ENCODE assay signal across 17 mouse cellular contexts in the genomic region with DNA sequence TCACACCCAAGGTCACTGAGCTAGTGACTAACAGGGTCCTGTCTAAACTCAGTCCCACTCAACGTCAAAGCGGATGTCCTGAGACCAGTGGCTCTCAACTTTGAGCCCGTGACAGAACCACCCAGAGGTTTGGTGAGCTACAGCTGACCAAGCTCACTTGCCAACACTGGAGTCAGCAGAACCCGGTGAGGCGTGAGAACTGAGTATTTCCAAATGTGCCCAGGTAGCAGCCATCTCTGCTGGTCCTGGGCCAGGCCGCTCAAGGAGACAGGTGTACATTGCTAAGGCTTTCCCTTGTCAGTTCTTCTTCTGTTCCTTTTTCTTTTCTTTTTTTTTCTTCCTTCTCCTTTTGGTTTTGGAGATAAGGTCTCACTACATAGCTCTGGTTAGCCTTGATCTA.
"Had no signal": no experiment of that assay in that cellular context is flagged by ENCODE, and none has a peak within 500 bp of the region (broad histone marks: within the 10 kb centered on the region; RNA-seq: fewer than 3 reads in every experiment).

No protein-coding gene starts in this region.

- H3K27me3 ChIP-seq: midbrain, embryonic 13.5 days; neural tube, embryonic 13.5 days; stomach, embryonic 15.5 days had no signal

- DNase-seq: layer of hippocampus, adult 9-11 months; layer of hippocampus, postnatal 36 days; liver, postnatal 0 days; lung, embryonic 14.5 days; retina, postnatal 1 day; right cerebral cortex, postnatal 25 days; spleen, adult 18-20 months; thymus, postnatal 25 days had no signal

- H3K36me3 ChIP-seq: midbrain, embryonic 13.5 days; neural tube, embryonic 13.5 days; stomach, embryonic 15.5 days had no signal

- H3K4me1 ChIP-seq: midbrain, embryonic 13.5 days; stomach, embryonic 15.5 days had no signal

- H3K4me3 ChIP-seq: layer of hippocampus, adult 2 months; left cerebral cortex, adult 2 months; midbrain, embryonic 13.5 days; myocyte; neural tube, embryonic 13.5 days; stomach, embryonic 15.5 days had no signal

- H3K9me3 ChIP-seq: midbrain, embryonic 13.5 days; neural tube, embryonic 13.5 days; stomach, embryonic 15.5 days had no signal

- H3K27ac ChIP-seq: hindbrain, postnatal 0 days; layer of hippocampus, adult 2 months; left cerebral cortex, adult 2 months; liver, embryonic 14.5 days; macrophage; midbrain, embryonic 13.5 days; neural tube, embryonic 13.5 days; stomach, embryonic 15.5 days had no signal
